Mouse (Mus musculus) spleen, postnatal 10 days (tissue): Measurements from ENCODE around the gene Rtel1.

ENCODE experiments used
- DNase-seq, 2 experiments: peaks; one replicate each; pipeline ENCODE4 v3.0.0; 2021 to 2022; ENCODE audit warnings: low spot score in 2 of 2

Gene Rtel1

GRCm38 (mm10) chr2:181319248-181320102 lies at the start of gene Rtel1:
TSS of gene Rtel1 (plus strand) at chr2:181319739.
- DNase-seq = peak; percentile 85 to 93

GRCm38 (mm10) chr2:181272092-181272491 lies 47.4 kb upstream of the Rtel1 start:
- no peak for DNase-seq

- no peak for DNase-seq
These were observed 45.7 kb upstream of the Rtel1 start for GRCm38 (mm10) chr2:181273829-181274228.

- no peak for DNase-seq
These were observed 44.9 kb upstream of the Rtel1 start for GRCm38 (mm10) chr2:181274639-181275038.

- no peak for DNase-seq
These were observed 42.8 kb upstream of the Rtel1 start for GRCm38 (mm10) chr2:181276766-181277165.

GRCm38 (mm10) chr2:181277866-181278265 lies 41.7 kb upstream of the Rtel1 start:
- DNase-seq = no peak

GRCm38 (mm10) chr2:181279968-181280367 lies 39.6 kb upstream of the Rtel1 start:
- DNase-seq = no peak

- no peak for DNase-seq
These were observed 32.8 kb upstream of the Rtel1 start for GRCm38 (mm10) chr2:181286629-181287337.

- peak; percentile 85 to 88 for DNase-seq
These were observed 32.1 kb upstream of the Rtel1 start for GRCm38 (mm10) chr2:181287338-181287957.

GRCm38 (mm10) chr2:181287958-181288350 lies 31.6 kb upstream of the Rtel1 start, which contains the start of gene Gmeb2:
TSS of gene Gmeb2 (minus strand) at chr2:181288035.
- peak; percentile 84 to 95 for DNase-seq

- no peak for DNase-seq
These were observed 30.8 kb upstream of the Rtel1 start for GRCm38 (mm10) chr2:181288691-181289090.

GRCm38 (mm10) chr2:181290937-181291336 lies 28.6 kb upstream of the Rtel1 start:
- no peak for DNase-seq

GRCm38 (mm10) chr2:181302041-181302440 lies 17.5 kb upstream of the Rtel1 start:
- DNase-seq = peak in 1 of 2 experiments; percentile 56

GRCm38 (mm10) chr2:181304944-181305343 lies 14.6 kb upstream of the Rtel1 start:
- no peak for DNase-seq

GRCm38 (mm10) chr2:181307144-181307804 lies 12.3 kb upstream of the Rtel1 start:
- DNase-seq = peak in 1 of 2 experiments; percentile 74

- DNase-seq = no peak
These were observed 7.1 kb upstream of the Rtel1 start for GRCm38 (mm10) chr2:181312435-181312834.

GRCm38 (mm10) chr2:181313006-181313343 lies 6.6 kb upstream of the Rtel1 start:
- DNase-seq = no peak

- no peak for DNase-seq
These were observed 6.0 kb upstream of the Rtel1 start for GRCm38 (mm10) chr2:181313344-181314079.

- DNase-seq = peak in 1 of 2 experiments; percentile 57
These were observed 5.3 kb upstream of the Rtel1 start, which contains the start of gene Stmn3 for GRCm38 (mm10) chr2:181314080-181314810. TSS of gene Stmn3 (minus strand) at chr2:181314500.

GRCm38 (mm10) chr2:181320103-181320499 lies 562 bp downstream of the Rtel1 start:
- DNase-seq = no peak
